Mouse (Mus musculus) neural tube, embryonic 13.5 days (tissue): ENCODE results near the gene Cobl. TPM values are rescaled to one million over a fixed set of nuclear protein-coding genes. Genes with fewer than 3 reads are reported as not detected.

Source experiments
- ATAC-seq: fragments of 200-750 bp; cut with Nextera tagmentation; 2 replicates; pipeline ENCODE4 v1.8.0; 2017; ENCODE audit warnings: low read depth, mild to moderate bottlenecking, moderate TSS enrichment, moderate library complexity
- H3K27ac ChIP-seq: fragments of 300-500 bp; sonication (generic); replicated peaks from 2 replicates; pipeline ENCODE4 v1.5.1; 2015; ENCODE audit warnings: moderate library complexity, mild to moderate bottlenecking, inconsistent platforms
- H3K27me3 ChIP-seq: fragments of 300-500 bp; sonication (generic); 2 replicates; pipeline ENCODE4 v1.6.1; 2015; ENCODE audit warnings: mild to moderate bottlenecking, inconsistent platforms
- H3K36me3 ChIP-seq: fragments of 300-500 bp; sonication (generic); 2 replicates; pipeline ENCODE4 v1.6.1; 2015; ENCODE audit warnings: mild to moderate bottlenecking, inconsistent platforms
- H3K4me1 ChIP-seq: fragments of 300-500 bp; sonication (generic); replicated peaks from 2 replicates; pipeline ENCODE4 v1.6.1; 2015; ENCODE audit warnings: inconsistent platforms
- H3K4me2 ChIP-seq: fragments of 300-500 bp; sonication (generic); 2 replicates; pipeline ENCODE4 v1.6.1; 2015; ENCODE audit warnings: inconsistent platforms, mild to moderate bottlenecking, moderate library complexity
- H3K4me3 ChIP-seq: fragments of 300-500 bp; sonication (generic); 2 replicates; pipeline ENCODE4 v1.5.1; 2015; ENCODE audit warnings: mild to moderate bottlenecking, inconsistent platforms
- H3K9ac ChIP-seq: fragments of 300-500 bp; sonication (generic); 2 replicates; pipeline ENCODE4 v1.6.1; 2015; ENCODE audit warnings: moderate library complexity, mild to moderate bottlenecking, inconsistent platforms
- H3K9me3 ChIP-seq: fragments of 300-500 bp; sonication (generic); 2 replicates; pipeline ENCODE4 v1.6.1; 2016; ENCODE audit warnings: inconsistent platforms
- WGBS: fragments of 180-500 bp; shearing (Covaris S2); methylation state at CpG from one replicate; pipeline ENCODE4 v1.1.7; 2015; 5-methylcytosine and 5-hydroxymethylcytosine counted together
- polyA plus RNA-seq: library from polyadenylated mRNA; unstranded; fragments of >200 nt; fragmentation: Nextera tagmentation; extraction: Ambion mirVana; gene quantifications from 2 replicates; pipeline ENCODE4 v1.2.1, GENCODE M21; 2015

Cobl gene
- polyA plus RNA-seq, 1 experiment from 2014 or later = 8.7 TPM

DNA sequence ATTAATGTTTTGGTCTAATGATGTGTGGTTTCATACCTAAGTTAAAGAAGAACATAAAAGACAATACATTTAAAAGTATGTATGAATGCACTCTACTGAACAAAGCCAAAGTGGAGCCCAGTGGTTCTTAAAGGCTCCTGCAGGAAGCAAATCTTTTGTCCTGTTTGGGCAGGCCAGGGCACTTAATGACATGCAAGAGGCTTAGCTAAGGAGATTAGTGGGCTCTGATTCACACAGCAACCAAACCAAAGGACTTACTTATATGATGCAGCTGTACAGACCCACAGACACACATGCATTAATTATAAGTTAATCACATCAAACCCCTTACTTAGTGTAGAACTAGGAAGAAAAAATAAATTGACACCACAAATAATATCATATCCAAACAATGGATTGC, 93.8 kb downstream of the Cobl start:
- no peak overlapping the region for H3K27ac ChIP-seq
- H3K27me3 ChIP-seq = no peaks in the 10 kb centered on the region
- H3K9ac ChIP-seq = no peak overlapping the region
- no peak overlapping the region for H3K4me2 ChIP-seq
- no peaks in the 10 kb centered on the region for H3K36me3 ChIP-seq
- H3K4me3 ChIP-seq = no peak overlapping the region
- no peaks in the 10 kb centered on the region for H3K4me1 ChIP-seq
- H3K9me3 ChIP-seq = no peaks in the 10 kb centered on the region
- no peak for ATAC-seq

GRCm38 (mm10) chr11:12367426-12368178, 97.2 kb downstream of the Cobl start:
- no peaks in the 10 kb centered on the region for H3K4me1 ChIP-seq
- H3K4me3 ChIP-seq = no peak overlapping the region
- H3K9me3 ChIP-seq = no peaks in the 10 kb centered on the region
- no peak overlapping the region for H3K4me2 ChIP-seq
- ATAC-seq = no peak
- no peak overlapping the region for H3K9ac ChIP-seq
- no peaks in the 10 kb centered on the region for H3K36me3 ChIP-seq
- 57% methylated on average over 5 of the region's 5 CpGs for WGBS
- H3K27me3 ChIP-seq = no peaks in the 10 kb centered on the region
- no peak overlapping the region for H3K27ac ChIP-seq

DNA sequence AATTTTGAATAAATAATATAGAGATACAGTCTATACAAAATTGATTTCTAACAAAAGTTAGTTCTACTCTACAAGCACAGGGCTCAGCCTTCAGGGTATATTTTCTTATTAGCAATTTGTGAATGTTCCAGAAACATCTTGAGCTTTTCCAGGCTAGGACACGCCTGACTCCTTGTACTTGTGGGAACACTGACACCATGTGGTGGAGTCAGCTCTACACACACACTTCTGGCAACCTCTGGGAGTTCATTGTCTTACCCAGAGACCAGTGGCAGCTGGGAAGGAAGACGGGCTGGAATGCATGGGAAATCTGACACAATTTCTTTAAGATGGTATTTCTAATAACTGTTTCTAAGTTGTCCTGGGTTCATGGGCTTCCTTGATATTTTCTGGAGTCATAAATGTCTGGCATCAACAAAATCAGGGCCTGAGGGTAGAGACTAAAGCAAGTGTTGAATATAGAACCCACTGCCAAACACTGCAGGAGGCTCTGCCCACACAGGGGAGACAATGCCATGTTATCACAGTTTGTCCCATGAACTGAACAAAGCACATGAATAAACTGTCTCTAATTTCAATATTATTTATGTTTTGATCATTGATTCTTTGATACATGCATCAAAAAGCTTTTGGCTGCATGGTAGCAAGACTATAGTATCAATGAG, 105.3 kb downstream of the Cobl start:
- H3K36me3 ChIP-seq = no peaks in the 10 kb centered on the region
- H3K4me3 ChIP-seq = no peak overlapping the region
- H3K27me3 ChIP-seq = no peaks in the 10 kb centered on the region
- H3K4me1 ChIP-seq = no peaks in the 10 kb centered on the region
- WGBS = 22% methylated on average over 2 of the region's 2 CpGs
- no peaks in the 10 kb centered on the region for H3K9me3 ChIP-seq
- H3K4me2 ChIP-seq = no peak overlapping the region
- ATAC-seq = peak; percentile 96
- no peak overlapping the region for H3K27ac ChIP-seq
- H3K9ac ChIP-seq = no peak overlapping the region

GRCm38 (mm10) chr11:12358602-12359001, 106.2 kb downstream of the Cobl start:
- no peak overlapping the region for H3K27ac ChIP-seq
- no peak overlapping the region for H3K4me2 ChIP-seq
- no peak overlapping the region for H3K9ac ChIP-seq
- no peak overlapping the region for H3K4me3 ChIP-seq
- H3K27me3 ChIP-seq = no peaks in the 10 kb centered on the region
- ATAC-seq = no peak
- H3K36me3 ChIP-seq = no peaks in the 10 kb centered on the region
- H3K4me1 ChIP-seq = no peaks in the 10 kb centered on the region
- 66% methylated on average over 4 of the region's 4 CpGs for WGBS
- H3K9me3 ChIP-seq = no peaks in the 10 kb centered on the region

GRCm38 (mm10) chr11:12355681-12356080, 109.1 kb downstream of the Cobl start:
- no peak for ATAC-seq
- WGBS = 83% methylated on average over 3 of the region's 3 CpGs
- Histone ChIP-seq H3K4me1 (peaks cover 5% of the 10 kb centered on the region), H3K4me3 (no peak overlapping the region), H3K4me2 (no peak overlapping the region), H3K9ac (no peak overlapping the region), H3K27ac (no peak overlapping the region), H3K27me3 (no peaks in the 10 kb centered on the region), H3K9me3 (no peaks in the 10 kb centered on the region), H3K36me3 (no peaks in the 10 kb centered on the region)

GRCm38 (mm10) chr11:12350986-12351546, 113.7 kb downstream of the Cobl start:
- no peak for ATAC-seq
- Histone ChIP-seq H3K4me1 (peaks cover 5% of the 10 kb centered on the region), H3K9me3 (no peaks in the 10 kb centered on the region), H3K27me3 (no peaks in the 10 kb centered on the region), H3K4me3 (no peak overlapping the region), H3K27ac (0 out of 2 replicates have a peak overlapping the region, but pooled peaks have one; percentile 54), H3K9ac (no peak overlapping the region), H3K36me3 (no peaks in the 10 kb centered on the region), H3K4me2 (no peak overlapping the region)
- WGBS = 48% methylated on average over 3 of the region's 3 CpGs

GRCm38 (mm10) chr11:12350086-12350485, 114.7 kb downstream of the Cobl start:
- H3K9ac ChIP-seq = no peak overlapping the region
- H3K4me3 ChIP-seq = no peak overlapping the region
- peaks cover 5% of the 10 kb centered on the region for H3K4me1 ChIP-seq
- H3K27me3 ChIP-seq = no peaks in the 10 kb centered on the region
- no peak overlapping the region for H3K27ac ChIP-seq
- no peaks in the 10 kb centered on the region for H3K9me3 ChIP-seq
- H3K4me2 ChIP-seq = no peak overlapping the region
- no peaks in the 10 kb centered on the region for H3K36me3 ChIP-seq
- 97% methylated on average over 1 of the region's 1 CpGs for WGBS
- ATAC-seq = no peak

DNA sequence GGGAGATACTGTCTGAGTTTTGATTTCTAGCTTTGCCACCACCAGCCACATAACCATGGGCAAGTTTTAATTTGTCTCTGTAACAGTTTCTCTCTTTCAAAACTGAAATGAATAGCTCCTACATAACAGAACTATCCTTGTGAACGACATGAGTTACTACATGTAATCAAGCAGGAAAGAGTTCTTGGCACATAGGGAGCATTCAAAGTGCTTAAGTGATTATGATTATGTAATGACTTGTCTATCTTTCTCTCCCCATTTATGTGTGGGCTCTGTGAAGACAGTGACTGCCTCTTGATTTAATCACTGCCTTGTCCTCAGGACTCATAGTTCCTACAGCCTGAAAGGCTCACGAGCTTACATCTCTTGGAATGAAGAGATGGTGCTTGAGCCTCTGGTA, 118.3 kb downstream of the Cobl start:
- no peaks in the 10 kb centered on the region for H3K9me3 ChIP-seq
- peaks cover 2% of the 10 kb centered on the region for H3K4me1 ChIP-seq
- H3K9ac ChIP-seq = no peak overlapping the region
- H3K36me3 ChIP-seq = no peaks in the 10 kb centered on the region
- 81% methylated on average over 2 of the region's 2 CpGs for WGBS
- no peak for ATAC-seq
- no peak overlapping the region for H3K4me2 ChIP-seq
- H3K4me3 ChIP-seq = no peak overlapping the region
- no peak overlapping the region for H3K27ac ChIP-seq
- no peaks in the 10 kb centered on the region for H3K27me3 ChIP-seq

GRCm38 (mm10) chr11:12343686-12344085, 121.1 kb downstream of the Cobl start:
- ATAC-seq = no peak
- Histone ChIP-seq H3K4me1 (no peaks in the 10 kb centered on the region), H3K9me3 (no peaks in the 10 kb centered on the region), H3K27ac (no peak overlapping the region), H3K4me2 (no peak overlapping the region), H3K27me3 (no peaks in the 10 kb centered on the region), H3K4me3 (no peak overlapping the region), H3K36me3 (no peaks in the 10 kb centered on the region), H3K9ac (no peak overlapping the region)
- 90% methylated on average over 4 of the region's 4 CpGs for WGBS

- no peaks in the 10 kb centered on the region for H3K4me1 ChIP-seq
- ATAC-seq = no peak
- H3K27ac ChIP-seq = no peak overlapping the region
- no peak overlapping the region for H3K4me3 ChIP-seq
- H3K9me3 ChIP-seq = no peaks in the 10 kb centered on the region
- H3K4me2 ChIP-seq = no peak overlapping the region
- H3K36me3 ChIP-seq = no peaks in the 10 kb centered on the region
- no peak overlapping the region for H3K9ac ChIP-seq
- H3K27me3 ChIP-seq = no peaks in the 10 kb centered on the region
Measured at GRCm38 (mm10) chr11:12340697-12341096, 124.1 kb downstream of the Cobl start.

- H3K27me3 ChIP-seq = no peaks in the 10 kb centered on the region
- H3K9ac ChIP-seq = no peak overlapping the region
- no peak overlapping the region for H3K4me2 ChIP-seq
- no peak for ATAC-seq
- no peak overlapping the region for H3K4me3 ChIP-seq
- WGBS = 79% methylated on average over 12 of the region's 12 CpGs
- peaks cover 4% of the 10 kb centered on the region; the same call in 1 of the 2 replicates for H3K4me1 ChIP-seq
- H3K9me3 ChIP-seq = no peaks in the 10 kb centered on the region
- no peaks in the 10 kb centered on the region for H3K36me3 ChIP-seq
- no peak overlapping the region for H3K27ac ChIP-seq
Measured at GRCm38 (mm10) chr11:12336145-12336544, 128.6 kb downstream of the Cobl start.

DNA sequence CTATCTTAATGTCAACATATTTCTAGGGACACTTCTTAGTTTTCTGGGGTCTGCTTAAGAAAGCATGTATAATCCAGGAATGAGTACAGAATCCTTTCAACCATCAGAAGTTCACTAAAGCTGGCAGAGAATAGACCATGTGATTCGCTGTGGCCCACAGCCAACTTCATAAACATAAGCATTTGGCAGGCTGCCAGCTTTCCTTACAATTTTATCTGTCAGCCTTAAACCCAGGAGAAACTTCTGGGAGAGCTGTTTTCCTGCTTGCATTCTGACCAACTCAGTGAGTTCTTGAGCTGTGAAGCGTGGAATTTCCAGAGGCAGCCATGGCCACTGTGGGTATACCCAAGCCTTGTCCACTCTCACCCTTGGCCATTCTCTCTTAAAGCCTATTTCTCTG, 132.8 kb downstream of the Cobl start:
- Histone ChIP-seq H3K9me3 (no peaks in the 10 kb centered on the region), H3K27ac (0 out of 2 replicates have a peak overlapping the region, but pooled peaks have one; percentile 1), H3K4me1 (peaks cover 4% of the 10 kb centered on the region; the same call in 1 of the 2 replicates), H3K4me3 (no peak overlapping the region), H3K9ac (no peak overlapping the region), H3K4me2 (no peak overlapping the region), H3K36me3 (no peaks in the 10 kb centered on the region), H3K27me3 (no peaks in the 10 kb centered on the region)
- ATAC-seq = no peak; the same call in 1 of the 2 replicates
- WGBS = 72% methylated on average over 2 of the region's 2 CpGs
